Mouse (Mus musculus): ENCODE measurements at regions not wholly inside any gene's neighbourhood (a gene's known extent, or its start where the extent isn't known, plus 50 kb on each side); places are given as distances from the start of the nearest gene placed in this dataset.

- TF ChIP-seq GATA1 (IDR thresholded peaks at IDR 0.05; ENCODE audit: borderline replicate concordance, low read length): no peak
- TF ChIP-seq TAL1 (conservative IDR thresholded peaks at IDR 0.05; ENCODE audit: low read depth, low read length): no peak
- no peak for TF ChIP-seq GATA2 (IDR thresholded peaks at IDR 0.05; ENCODE audit: borderline replicate concordance, low read depth, low read length)
- TF ChIP-seq POLR2AphosphoS5 (IDR thresholded peaks at IDR 0.05; ENCODE audit: insufficient replicate concordance, low read depth, low read length): no peak
- no peaks in the 10 kb centered on the region for H3K27me3 ChIP-seq (ENCODE audit: insufficient read depth, low read length)
- DNase-seq (ENCODE audit: low spot score) (no peak), ATAC-seq (ENCODE audit: extremely low read depth, insufficient number of reproducible peaks, low FRiP score, poor library complexity, severe bottlenecking) (no peak)
- H3K36me3 ChIP-seq (replicated peaks): no peaks in the 10 kb centered on the region
- H3K4me3 ChIP-seq (ENCODE audit: low read depth, low read length): no peak overlapping the region
- peaks cover 12% of the 10 kb centered on the region for H3K9me3 ChIP-seq (replicated peaks)
- H3K4me1 ChIP-seq (ENCODE audit: insufficient read depth, low read depth, low read length): no peaks in the 10 kb centered on the region
Observed at GRCm38 (mm10) chr1:105050584-105051363, 282.4 kb downstream of the Cdh20 start.
